Mouse (Mus musculus): ENCODE data around the gene Hoxb5. TPM values are rescaled to one million over a fixed set of nuclear protein-coding genes. Genes with fewer than 3 reads are reported as not detected.

Gene Hoxb5
- polyA plus RNA-seq, 1 experiment from 2014 or later = 157 TPM

- no peak overlapping the region for H3K4me2 ChIP-seq (replicated peaks)
- whole genome bisulfite sequencing = 1% methylated on average over 24 of the region's 24 CpGs
Measured at GRCm38 (mm10) chr11:96261323-96261890, 41.7 kb upstream of the Hoxb5 start.

GRCm38 (mm10) chr11:96262262-96262830 lies 40.8 kb upstream of the Hoxb5 start:
- 5% methylated on average over 6 of the region's 6 CpGs for WGBS
- Histone ChIP-seq H3K36me3 (replicated peaks; ENCODE audit: control insufficient read depth, insufficient read depth) (no peaks in the 10 kb centered on the region), H3K4me2 (replicated peaks) (no peak overlapping the region), H3K27ac (no peak overlapping the region), H3K4me3 (replicated peaks; ENCODE audit: low read length) (no peak overlapping the region), H3K9ac (no peak overlapping the region), H3K9me3 (ENCODE audit: control insufficient read depth, low read length) (no peaks in the 10 kb centered on the region), H3K4me1 (replicated peaks; ENCODE audit: control insufficient read depth, insufficient read depth, low read length) (no peaks in the 10 kb centered on the region), H3K27me3 (ENCODE audit: control insufficient read depth, insufficient read depth, low read length) (peaks cover 99% of the 10 kb centered on the region)
- DNase-seq (ENCODE audit: low spot score) = no peak
- ATAC-seq (ENCODE audit: low FRiP score) = no peak

More at GRCm38 (mm10) chr11:96261323-96261890, 41.7 kb upstream of the Hoxb5 start:
- no peaks in the 10 kb centered on the region for H3K9me3 ChIP-seq (ENCODE audit: control insufficient read depth, low read length)
- H3K4me1 ChIP-seq (replicated peaks; ENCODE audit: control insufficient read depth, insufficient read depth, low read length) = no peaks in the 10 kb centered on the region
- no peaks in the 10 kb centered on the region for H3K36me3 ChIP-seq (replicated peaks; ENCODE audit: control insufficient read depth, insufficient read depth)
- H3K27me3 ChIP-seq (ENCODE audit: control insufficient read depth, insufficient read depth, low read length) = peaks cover 99% of the 10 kb centered on the region
- no peak overlapping the region for H3K9ac ChIP-seq
- ATAC-seq (ENCODE audit: low FRiP score) = no peak
- no peak for DNase-seq (ENCODE audit: low spot score)
- no peak overlapping the region for H3K4me3 ChIP-seq (replicated peaks; ENCODE audit: low read length)
- no peak overlapping the region for H3K27ac ChIP-seq

GRCm38 (mm10) chr11:96263636-96264389 lies 39.3 kb upstream of the Hoxb5 start:
- ATAC-seq (ENCODE audit: low FRiP score) = no peak
- Histone ChIP-seq H3K36me3 (replicated peaks; ENCODE audit: control insufficient read depth, insufficient read depth) (no peaks in the 10 kb centered on the region), H3K4me1 (replicated peaks; ENCODE audit: control insufficient read depth, insufficient read depth, low read length) (no peaks in the 10 kb centered on the region), H3K9me3 (ENCODE audit: control insufficient read depth, low read length) (no peaks in the 10 kb centered on the region), H3K27me3 (ENCODE audit: control insufficient read depth, insufficient read depth, low read length) (peaks cover 100% of the 10 kb centered on the region), H3K4me3 (replicated peaks; ENCODE audit: low read length) (no peak overlapping the region), H3K27ac (no peak overlapping the region), H3K4me2 (replicated peaks) (no peak overlapping the region), H3K9ac (no peak overlapping the region)
- no peak for DNase-seq (ENCODE audit: low spot score)
- under 1% methylated on average over 33 of the region's 33 CpGs for WGBS

- WGBS = 2% methylated on average over 8 of the region's 8 CpGs
- no peak overlapping the region for H3K9ac ChIP-seq
- no peak for ATAC-seq (ENCODE audit: low FRiP score)
- H3K27me3 ChIP-seq (ENCODE audit: control insufficient read depth, insufficient read depth, low read length) = peaks cover 100% of the 10 kb centered on the region
- H3K27ac ChIP-seq = no peak overlapping the region
- no peak for DNase-seq (ENCODE audit: low spot score)
- H3K4me2 ChIP-seq (replicated peaks) = no peak overlapping the region
- H3K36me3 ChIP-seq (replicated peaks; ENCODE audit: control insufficient read depth, insufficient read depth) = no peaks in the 10 kb centered on the region
- no peaks in the 10 kb centered on the region for H3K9me3 ChIP-seq (ENCODE audit: control insufficient read depth, low read length)
- H3K4me3 ChIP-seq (replicated peaks; ENCODE audit: low read length) = no peak overlapping the region
- H3K4me1 ChIP-seq (replicated peaks; ENCODE audit: control insufficient read depth, insufficient read depth, low read length) = no peaks in the 10 kb centered on the region
Measured at GRCm38 (mm10) chr11:96264390-96265020, 38.6 kb upstream of the Hoxb5 start.

- WGBS = 3% methylated on average over 7 of the region's 7 CpGs
Measured at GRCm38 (mm10) chr11:96265954-96266353, 37.2 kb upstream of the Hoxb5 start.

GRCm38 (mm10) chr11:96267021-96267920 lies 35.9 kb upstream of the Hoxb5 start:
- H3K4me1 ChIP-seq (replicated peaks; ENCODE audit: control insufficient read depth, insufficient read depth, low read length) = no peaks in the 10 kb centered on the region
- no peak overlapping the region for H3K27ac ChIP-seq
- peaks cover 100% of the 10 kb centered on the region for H3K27me3 ChIP-seq (ENCODE audit: control insufficient read depth, insufficient read depth, low read length)
- no peak overlapping the region for H3K4me2 ChIP-seq (replicated peaks)
- H3K36me3 ChIP-seq (replicated peaks; ENCODE audit: control insufficient read depth, insufficient read depth) = no peaks in the 10 kb centered on the region
- no peak overlapping the region for H3K4me3 ChIP-seq (replicated peaks; ENCODE audit: low read length)
- H3K9me3 ChIP-seq (ENCODE audit: control insufficient read depth, low read length) = no peaks in the 10 kb centered on the region
- ATAC-seq (ENCODE audit: low FRiP score) = no peak
- H3K9ac ChIP-seq = no peak overlapping the region
- DNase-seq (ENCODE audit: low spot score) = no peak
- 11% methylated on average over 7 of the region's 7 CpGs for WGBS

More at GRCm38 (mm10) chr11:96265954-96266353, 37.2 kb upstream of the Hoxb5 start:
- H3K27me3 ChIP-seq (ENCODE audit: control insufficient read depth, insufficient read depth, low read length) = peaks cover 100% of the 10 kb centered on the region
- no peak for DNase-seq (ENCODE audit: low spot score)
- H3K4me2 ChIP-seq (replicated peaks) = no peak overlapping the region
- no peak overlapping the region for H3K9ac ChIP-seq
- H3K27ac ChIP-seq = no peak overlapping the region
- no peaks in the 10 kb centered on the region for H3K36me3 ChIP-seq (replicated peaks; ENCODE audit: control insufficient read depth, insufficient read depth)
- no peaks in the 10 kb centered on the region for H3K9me3 ChIP-seq (ENCODE audit: control insufficient read depth, low read length)
- no peak overlapping the region for H3K4me3 ChIP-seq (replicated peaks; ENCODE audit: low read length)
- no peak for ATAC-seq (ENCODE audit: low FRiP score)
- H3K4me1 ChIP-seq (replicated peaks; ENCODE audit: control insufficient read depth, insufficient read depth, low read length) = no peaks in the 10 kb centered on the region

GRCm38 (mm10) chr11:96268031-96268745 lies 34.9 kb upstream of the Hoxb5 start:
- H3K27ac ChIP-seq = no peak overlapping the region

GRCm38 (mm10) chr11:96269869-96270268 lies 33.3 kb upstream of the Hoxb5 start:
- Histone ChIP-seq H3K36me3 (replicated peaks; ENCODE audit: control insufficient read depth, insufficient read depth) (no peaks in the 10 kb centered on the region), H3K4me1 (replicated peaks; ENCODE audit: control insufficient read depth, insufficient read depth, low read length) (no peaks in the 10 kb centered on the region), H3K4me2 (replicated peaks) (no peak overlapping the region), H3K9ac (no peak overlapping the region), H3K9me3 (ENCODE audit: control insufficient read depth, low read length) (no peaks in the 10 kb centered on the region), H3K4me3 (replicated peaks; ENCODE audit: low read length) (no peak overlapping the region), H3K27me3 (ENCODE audit: control insufficient read depth, insufficient read depth, low read length) (peaks cover 100% of the 10 kb centered on the region), H3K27ac (no peak overlapping the region)
- WGBS = under 1% methylated on average over 19 of the region's 19 CpGs
- no peak for ATAC-seq (ENCODE audit: low FRiP score)
- DNase-seq (ENCODE audit: low spot score) = no peak

More at GRCm38 (mm10) chr11:96268031-96268745, 34.9 kb upstream of the Hoxb5 start:
- DNase-seq (ENCODE audit: low spot score) = no peak
- 0% methylated on average over 1 of the region's 1 CpGs for WGBS
- Histone ChIP-seq H3K4me1 (replicated peaks; ENCODE audit: control insufficient read depth, insufficient read depth, low read length) (no peaks in the 10 kb centered on the region), H3K9me3 (ENCODE audit: control insufficient read depth, low read length) (no peaks in the 10 kb centered on the region), H3K4me2 (replicated peaks) (no peak overlapping the region), H3K4me3 (replicated peaks; ENCODE audit: low read length) (no peak overlapping the region), H3K9ac (no peak overlapping the region), H3K36me3 (replicated peaks; ENCODE audit: control insufficient read depth, insufficient read depth) (no peaks in the 10 kb centered on the region), H3K27me3 (ENCODE audit: control insufficient read depth, insufficient read depth, low read length) (peaks cover 100% of the 10 kb centered on the region)
- ATAC-seq (ENCODE audit: low FRiP score) = no peak
